Mouse (Mus musculus) ES-CJ7 (cell line): ENCODE results near the gene Prkab1.

ENCODE experiments used
- DNase-seq: peaks from one replicate; pipeline ENCODE4 v3.0.0; 2011; ENCODE audit warnings: low read depth, low spot score

Gene Prkab1

GRCm38 (mm10) chr5:116018196-116018595 lies 6.1 kb downstream of the Prkab1 start:
- no peak for DNase-seq

- DNase-seq, result no peak
Measured at GRCm38 (mm10) chr5:116017391-116017790, 6.9 kb downstream of the Prkab1 start.

- no peak for DNase-seq
Measured at GRCm38 (mm10) chr5:116016542-116016941, 7.8 kb downstream of the Prkab1 start.

- DNase-seq, result no peak
Measured at GRCm38 (mm10) chr5:116014237-116014636, 10.1 kb downstream of the Prkab1 start.

GRCm38 (mm10) chr5:116013821-116014220 lies 10.5 kb downstream of the Prkab1 start:
- DNase-seq, result no peak

GRCm38 (mm10) chr5:116012503-116012902 lies 11.8 kb downstream of the Prkab1 start:
- DNase-seq, result no peak

GRCm38 (mm10) chr5:116011700-116012099 lies 12.6 kb downstream of the Prkab1 start:
- no peak for DNase-seq

- DNase-seq, result no peak
Measured at GRCm38 (mm10) chr5:116009884-116010627, 14.3 kb downstream of the Prkab1 start.

GRCm38 (mm10) chr5:116009091-116009851 lies 15.0 kb downstream of the Prkab1 start:
- DNase-seq, result no peak

- DNase-seq, result peak; percentile 72
Measured at GRCm38 (mm10) chr5:116007723-116008122, 16.6 kb downstream of the Prkab1 start.

- peak; percentile 63 for DNase-seq
Measured at GRCm38 (mm10) chr5:116006324-116007099, 17.8 kb downstream of the Prkab1 start.

- no peak for DNase-seq
Measured at GRCm38 (mm10) chr5:116004271-116004670, 20.0 kb downstream of the Prkab1 start.

GRCm38 (mm10) chr5:116003825-116004224 lies 20.5 kb downstream of the Prkab1 start:
- DNase-seq, result no peak

GRCm38 (mm10) chr5:116003154-116003553 lies 21.2 kb downstream of the Prkab1 start:
- no peak for DNase-seq

- DNase-seq, result no peak
Measured at GRCm38 (mm10) chr5:115997376-115997775, 26.9 kb downstream of the Prkab1 start.

- no peak for DNase-seq
Measured at GRCm38 (mm10) chr5:115994101-115994500, 30.2 kb downstream of the Prkab1 start.

GRCm38 (mm10) chr5:115991717-115992116 lies 32.6 kb downstream of the Prkab1 start:
- no peak for DNase-seq

- DNase-seq, result no peak
Measured at GRCm38 (mm10) chr5:115987284-115987683, 37.0 kb downstream of the Prkab1 start.

- no peak for DNase-seq
Measured at GRCm38 (mm10) chr5:115985101-115985500, 39.2 kb downstream of the Prkab1 start.

- DNase-seq, result no peak
Measured at GRCm38 (mm10) chr5:115984392-115984791, 39.9 kb downstream of the Prkab1 start.

- DNase-seq, result no peak
Measured at GRCm38 (mm10) chr5:115982671-115983373, 41.5 kb downstream of the Prkab1 start.

GRCm38 (mm10) chr5:115980537-115980936 lies 43.8 kb downstream of the Prkab1 start:
- no peak for DNase-seq
